24 mouse cellular contexts compared by ENCODE assay signal in genomic region chr17:94255666-94256065, GRCm38 (mm10).
DNase-seq lines count a peak whose midpoint lies in the region; ATAC-seq and TF ChIP-seq lines count a peak whose summit lies in the region.
"Had no signal": no experiment of that assay in that cellular context is flagged by ENCODE, and none has a peak within 500 bp of the region (broad histone marks: within the 10 kb centered on the region; RNA-seq: fewer than 3 reads in every experiment).

No protein-coding gene starts in this region.

- H3K9ac ChIP-seq in midbrain, embryonic 11.5 days (ENCODE audit: low read length), result no peak overlapping the region
- no peak overlapping the region for H3K9ac ChIP-seq in hindbrain, postnatal 0 days (replicated peaks; ENCODE audit: low read length)
- H3K9ac ChIP-seq: embryonic facial prominence, embryonic 12.5 days; forebrain, postnatal 0 days; hindbrain, embryonic 15.5 days; kidney, embryonic 15.5 days; liver, embryonic 15.5 days had no signal

- TF ChIP-seq CTCF in hindbrain, postnatal 0 days (IDR thresholded peaks at IDR 0.05; ENCODE audit: low read depth), result no peak

- no peaks in the 10 kb centered on the region for H3K9me3 ChIP-seq in midbrain, embryonic 11.5 days (ENCODE audit: control insufficient read depth, low read length)
- H3K9me3 ChIP-seq in hindbrain, postnatal 0 days (ENCODE audit: low read length), result no peaks in the 10 kb centered on the region
- H3K9me3 ChIP-seq: embryonic facial prominence, embryonic 12.5 days; heart, embryonic 10.5 days; hindbrain, embryonic 15.5 days; kidney, embryonic 15.5 days; limb, embryonic 10.5 days; liver, embryonic 15.5 days; midbrain, embryonic 10.5 days had no signal

- ATAC-seq in midbrain, embryonic 11.5 days (ENCODE audit: low FRiP score), result no peak
- ATAC-seq in hindbrain, postnatal 0 days, result no peak
- ATAC-seq: forebrain, postnatal 0 days; intestine, embryonic 16.5 days had no signal

- no peaks in the 10 kb centered on the region for H3K27me3 ChIP-seq in midbrain, embryonic 11.5 days (ENCODE audit: control insufficient read depth, insufficient read depth, low read length)
- no peaks in the 10 kb centered on the region for H3K27me3 ChIP-seq in hindbrain, postnatal 0 days (ENCODE audit: insufficient read depth, low read length)
- H3K27me3 ChIP-seq: embryonic facial prominence, embryonic 12.5 days; hindbrain, embryonic 15.5 days; kidney, embryonic 15.5 days; liver, embryonic 15.5 days had no signal

- H3K27ac ChIP-seq in midbrain, embryonic 11.5 days (ENCODE audit: low read depth, low read length), result no peak overlapping the region
- no peak overlapping the region for H3K27ac ChIP-seq in hindbrain, postnatal 0 days
- H3K27ac ChIP-seq: embryonic facial prominence, embryonic 12.5 days; heart, embryonic 10.5 days; hindbrain, embryonic 15.5 days; kidney, embryonic 15.5 days; limb, embryonic 10.5 days; liver, embryonic 15.5 days; macrophage; midbrain, embryonic 10.5 days; stomach, postnatal 0 days had no signal

- intact Hi-C loops in left cerebral cortex, postnatal 36 days (cut with DNase I), result no loop called here

- H3K4me1 ChIP-seq in midbrain, embryonic 11.5 days (ENCODE audit: control insufficient read depth, insufficient read depth, low read length), result no peaks in the 10 kb centered on the region
- H3K4me1 ChIP-seq in hindbrain, postnatal 0 days (ENCODE audit: insufficient read depth, low read length), result no peaks in the 10 kb centered on the region
- H3K4me1 ChIP-seq: embryonic facial prominence, embryonic 12.5 days; heart, embryonic 10.5 days; hindbrain, embryonic 15.5 days; kidney, embryonic 15.5 days; limb, embryonic 10.5 days; liver, embryonic 15.5 days; midbrain, embryonic 10.5 days had no signal

- no peak overlapping the region for H3K4me2 ChIP-seq in midbrain, embryonic 11.5 days
- no peak overlapping the region for H3K4me2 ChIP-seq in hindbrain, postnatal 0 days (ENCODE audit: low read depth, low read length)
- H3K4me2 ChIP-seq: embryonic facial prominence, embryonic 12.5 days; hindbrain, embryonic 15.5 days; kidney, embryonic 15.5 days; liver, embryonic 15.5 days had no signal

- H3K36me3 ChIP-seq in midbrain, embryonic 11.5 days (ENCODE audit: control insufficient read depth, insufficient read depth, low read length), result no peaks in the 10 kb centered on the region
- H3K36me3 ChIP-seq in hindbrain, postnatal 0 days (ENCODE audit: insufficient read depth, low read length), result no peaks in the 10 kb centered on the region
- H3K36me3 ChIP-seq: embryonic facial prominence, embryonic 12.5 days; heart, embryonic 10.5 days; hindbrain, embryonic 15.5 days; kidney, embryonic 15.5 days; limb, embryonic 10.5 days; liver, embryonic 15.5 days; midbrain, embryonic 10.5 days had no signal

- DNase-seq in right cerebral cortex, adult 18-20 months, result peak; percentile 68
- no peak for DNase-seq in right cerebral cortex, postnatal 4 days
- peak; percentile 45 to 58 for DNase-seq in left cerebral cortex, adult 18-20 months (ENCODE audit: low spot score in 2 of 2)
- DNase-seq in left cerebral cortex, postnatal 36 days (ENCODE audit: low spot score in 2 of 2), result peak; percentile 28 to 46
- no peak for DNase-seq in midbrain, embryonic 11.5 days (ENCODE audit: low spot score, missing footprints)
- DNase-seq in kidney, adult 18-20 months, result no peak
- DNase-seq in hindbrain, postnatal 0 days (ENCODE audit: low spot score), result no peak
- DNase-seq: adrenal gland, postnatal 36 days; cerebellum, adult 11 months; cerebellum, adult 9-11 months; forebrain, postnatal 0 days; gastrocnemius, postnatal 10 days; kidney, postnatal 36 days; liver had no signal

- H3K4me3 ChIP-seq in midbrain, embryonic 11.5 days (ENCODE audit: low read depth, low read length), result no peak overlapping the region
- no peak overlapping the region for H3K4me3 ChIP-seq in hindbrain, postnatal 0 days (ENCODE audit: low read length)
- H3K4me3 ChIP-seq: embryonic facial prominence, embryonic 12.5 days; heart, embryonic 10.5 days; hindbrain, embryonic 15.5 days; kidney, embryonic 15.5 days; limb, embryonic 10.5 days; liver, embryonic 15.5 days; midbrain, embryonic 10.5 days had no signal

Comparison
In these comparisons a context has a peak if more than half of its experiments do, and no peak if none do; other contexts are left out.
1. DNase-seq: peak in right cerebral cortex, adult 18-20 months (single experiment), left cerebral cortex, adult 18-20 months (2 of 2) and left cerebral cortex, postnatal 36 days (2 of 2); none in right cerebral cortex, postnatal 4 days (single experiment), midbrain, embryonic 11.5 days (single experiment), kidney, adult 18-20 months (single experiment) and hindbrain, postnatal 0 days (single experiment).